Mouse (Mus musculus) layer of hippocampus, adult 9-11 months (tissue): ENCODE results near the gene Cyp1a2.
"Not testable (repeated sequence)": the region's sequence is repeated elsewhere in the genome, so short reads cannot be mapped to it uniquely, and the experiment has no call there.

Experiments used
- DNase-seq: peaks from one replicate; pipeline ENCODE4 v3.0.0; 2022

The Cyp1a2 gene

DNA sequence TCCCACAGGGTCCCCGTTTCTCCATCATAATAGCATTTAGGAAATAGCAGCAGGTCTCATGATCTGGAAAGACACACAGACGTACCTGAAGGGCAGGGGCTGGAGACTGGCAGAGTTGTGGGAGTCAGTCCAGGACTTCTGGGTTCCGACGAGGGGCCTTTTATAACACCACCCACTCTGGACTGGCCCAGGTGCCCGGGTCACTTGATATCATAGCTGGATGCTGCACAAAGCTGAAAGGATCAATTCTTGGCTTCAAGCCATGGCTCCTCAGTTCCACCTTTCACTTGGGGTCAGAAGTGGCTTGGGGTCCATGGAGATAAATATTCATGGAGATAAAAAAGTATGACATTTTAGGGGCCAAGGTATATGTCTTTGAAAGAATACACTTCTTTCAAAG is at the start of gene Cyp1a2:
Cyp1a2 (minus strand) TSS at position 184 of the 400 bp plus-strand sequence.
- no peak for DNase-seq

DNA sequence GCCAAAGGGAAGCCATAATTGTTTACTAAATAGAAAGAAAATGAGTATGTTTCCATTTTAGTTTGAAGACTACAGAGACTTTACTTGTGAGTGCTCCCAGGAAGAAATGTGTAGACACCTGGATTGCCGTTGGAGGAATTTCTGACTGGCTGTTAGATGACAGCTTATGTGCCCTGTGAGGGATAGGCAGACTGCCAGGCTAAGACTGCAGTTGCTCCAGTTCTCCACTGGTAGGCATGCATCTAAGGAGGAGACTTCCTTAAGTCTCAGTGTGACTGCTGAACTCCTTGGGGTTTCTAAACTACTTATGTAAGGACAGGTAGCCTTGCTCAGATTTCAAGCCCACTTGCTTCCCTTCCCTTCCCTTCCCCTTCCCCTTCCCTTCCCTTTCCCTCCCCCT is 44.8 kb upstream of the Cyp1a2 start:
- DNase-seq, result no peak

DNA sequence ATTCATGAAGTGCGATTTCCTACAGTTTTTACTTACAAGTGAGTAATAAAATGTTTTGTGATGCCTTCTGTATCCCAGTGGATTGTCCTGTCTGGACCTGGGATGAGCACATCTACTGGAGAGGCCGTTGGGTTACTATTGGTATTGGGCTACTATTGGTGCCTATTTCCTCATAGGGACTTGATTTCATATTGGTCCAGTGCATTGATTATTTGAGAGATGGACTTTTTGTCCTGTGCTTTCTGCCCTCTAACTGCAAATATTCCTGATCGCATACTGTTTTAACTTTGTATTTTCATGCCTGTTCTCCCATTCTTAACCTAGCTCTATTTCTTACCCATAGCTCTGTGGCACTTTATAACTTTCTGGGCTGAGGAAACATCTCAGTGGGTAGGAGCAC is 41.2 kb upstream of the Cyp1a2 start:
- no peak for DNase-seq

DNA sequence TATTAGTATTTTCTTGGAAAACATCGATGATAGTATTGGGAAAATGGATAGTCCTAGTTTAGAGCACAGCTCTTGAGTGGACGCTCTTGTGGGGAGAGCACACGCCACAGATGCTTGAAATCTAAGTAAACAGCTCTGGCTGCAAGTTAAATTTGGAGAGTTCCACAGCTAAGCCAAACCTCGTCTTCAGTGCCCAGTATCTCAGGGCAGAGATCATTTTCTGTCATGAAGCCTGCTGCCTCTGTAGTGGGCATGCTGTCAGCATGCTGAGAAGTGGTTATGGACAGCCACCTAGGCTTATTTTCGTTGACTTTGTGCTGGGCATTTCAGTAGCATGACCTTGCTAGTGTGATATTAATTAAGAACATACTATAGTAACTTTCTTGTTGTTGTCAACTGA is 40.3 kb upstream of the Cyp1a2 start:
- no peak for DNase-seq

DNA sequence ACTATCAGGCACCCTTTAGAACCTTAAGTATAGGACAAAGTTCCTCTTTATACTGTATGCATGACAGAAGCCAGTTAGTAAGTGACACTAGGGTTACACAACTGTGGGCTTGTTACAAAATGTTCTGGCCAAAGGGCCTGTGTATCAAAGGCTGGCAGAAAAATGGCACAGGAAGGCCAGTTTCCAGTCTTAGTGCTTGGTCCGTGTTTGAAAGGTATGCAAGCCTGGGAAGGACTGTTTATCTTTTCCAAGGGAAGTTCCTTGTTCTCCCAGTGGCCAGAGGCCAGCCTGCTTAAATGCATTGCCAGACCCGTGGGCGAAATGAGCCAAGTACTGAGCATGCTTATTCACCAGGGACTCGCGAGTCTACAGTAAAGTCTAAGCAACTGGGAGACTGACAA is 39.8 kb upstream of the Cyp1a2 start:
- peak; percentile 44 for DNase-seq

DNA sequence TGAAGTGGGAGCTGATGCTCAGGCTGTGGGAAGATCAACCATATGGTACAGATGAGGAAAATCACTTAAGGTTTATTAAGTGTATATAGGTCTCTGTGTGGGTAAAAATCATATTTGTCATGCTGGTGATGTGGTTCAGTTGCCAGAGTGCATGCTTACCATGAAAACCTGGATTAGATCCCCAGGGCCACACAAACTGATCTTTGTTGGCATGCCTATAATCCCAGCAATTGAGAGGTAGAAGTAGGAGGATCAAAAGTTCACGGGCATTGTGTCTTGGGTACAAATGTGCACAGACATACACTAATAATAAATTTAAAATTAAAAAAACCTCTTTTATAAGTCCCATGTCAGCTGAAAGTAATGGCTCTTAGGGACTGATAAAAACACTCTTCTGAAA is 38.9 kb upstream of the Cyp1a2 start:
- DNase-seq, result no peak

DNA sequence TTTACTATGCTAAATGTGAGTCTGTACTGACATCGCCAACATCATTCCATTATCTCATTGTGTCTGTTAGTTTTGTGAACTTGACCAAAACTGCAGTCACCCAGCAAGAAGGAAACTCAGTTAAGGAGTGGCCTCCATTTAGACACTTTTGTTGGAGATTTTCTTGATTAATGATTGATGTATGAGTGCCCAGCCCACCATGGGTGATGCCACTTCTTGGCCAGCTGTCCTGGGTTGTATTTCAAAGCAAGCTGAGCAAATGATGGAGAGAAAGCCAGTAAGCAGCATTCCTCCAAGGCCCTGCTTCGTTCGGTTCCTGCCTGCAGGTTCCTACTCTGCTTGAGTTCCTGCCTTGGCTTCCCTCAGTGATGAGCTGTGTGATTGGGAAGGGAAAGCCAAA is 37.2 kb upstream of the Cyp1a2 start:
- no peak for DNase-seq

DNA sequence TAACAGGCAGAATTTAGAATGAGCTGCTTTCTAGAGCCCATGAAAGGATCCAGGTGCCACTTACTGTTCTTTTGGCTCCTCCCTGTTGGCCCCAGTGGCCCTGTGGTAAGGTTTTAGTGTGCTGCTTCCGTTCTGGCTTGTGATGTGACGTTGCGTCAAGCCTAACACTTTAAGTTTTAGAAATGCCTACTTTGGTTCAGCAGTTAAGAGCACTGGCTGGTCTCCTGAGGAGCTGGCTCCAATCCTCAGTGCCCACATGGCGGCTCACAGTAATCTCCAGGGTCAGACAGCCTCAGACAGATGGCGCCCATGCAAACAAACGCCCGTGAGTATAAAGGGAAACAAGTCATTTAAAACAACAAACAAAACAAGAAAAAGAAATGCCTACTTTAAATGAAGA is 34.9 kb upstream of the Cyp1a2 start:
- DNase-seq, result no peak

DNA sequence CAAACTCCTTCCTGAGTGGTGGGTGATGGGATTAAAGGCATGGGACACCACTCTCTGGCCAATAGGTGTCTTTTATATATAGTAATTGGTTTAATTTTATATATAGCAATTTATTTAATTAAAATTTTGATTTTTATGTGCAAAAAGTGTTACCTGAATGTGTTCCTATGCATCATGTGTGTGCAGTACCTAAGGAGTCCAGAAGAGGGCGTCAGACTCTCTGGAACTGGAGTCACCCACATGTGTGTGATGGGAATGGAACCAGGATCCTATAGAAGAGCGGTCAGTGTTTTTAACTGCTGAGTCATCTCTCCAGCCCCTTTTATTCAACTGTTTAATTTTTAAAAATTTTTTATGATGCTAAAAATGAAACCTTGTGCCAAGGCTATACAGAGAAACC is 28.7 kb upstream of the Cyp1a2 start:
- no peak for DNase-seq

DNA sequence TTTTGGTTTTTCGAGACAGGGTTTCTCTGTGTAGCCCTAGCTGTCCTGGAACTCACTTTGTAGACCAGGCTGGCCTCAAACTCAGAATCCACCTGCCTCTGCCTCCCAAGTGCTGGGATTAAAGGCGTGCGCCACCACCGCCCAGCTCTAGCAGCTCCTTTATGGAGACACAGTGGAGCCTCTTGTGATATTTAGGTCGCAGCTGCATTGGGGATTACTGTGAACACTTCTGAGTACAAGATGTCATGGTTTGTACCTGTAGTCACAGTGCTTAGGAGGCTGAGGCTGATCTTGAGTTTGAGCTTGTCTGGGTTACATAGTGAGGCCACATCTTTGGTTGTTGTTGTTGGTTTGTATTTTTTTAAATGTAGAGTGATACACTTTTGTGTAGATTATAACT is 26.7 kb upstream of the Cyp1a2 start:
- DNase-seq, result not testable (repeated sequence)

DNA sequence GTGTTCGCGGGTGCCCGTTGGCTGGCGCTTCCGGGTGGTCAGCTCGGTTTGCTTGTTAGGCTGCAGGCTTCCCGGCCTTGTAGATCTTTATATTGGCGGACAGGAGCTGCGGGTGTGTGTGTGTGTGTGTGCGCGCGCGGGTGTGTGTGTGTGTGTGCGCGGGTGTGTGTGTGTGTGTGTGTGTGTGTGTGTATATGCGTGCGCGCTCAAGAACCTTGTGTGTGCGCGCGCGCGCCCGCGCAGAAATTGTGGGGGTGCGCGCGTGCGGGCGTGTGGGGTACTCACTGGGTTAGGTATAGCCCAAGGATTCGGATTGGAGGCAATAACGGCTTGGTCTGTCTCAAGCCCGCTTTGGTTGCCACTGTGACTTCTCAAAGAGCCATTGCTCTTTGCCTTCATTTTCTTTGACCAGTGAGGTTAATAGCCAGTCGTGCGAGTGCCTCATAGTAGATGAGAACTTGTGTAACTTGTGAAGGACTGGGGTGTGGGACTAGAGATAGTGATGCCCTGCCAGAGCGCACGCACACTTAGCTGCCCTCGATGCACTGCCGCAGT is 25.3 kb upstream of the Cyp1a2 start:
- DNase-seq, result peak; percentile 56

DNA sequence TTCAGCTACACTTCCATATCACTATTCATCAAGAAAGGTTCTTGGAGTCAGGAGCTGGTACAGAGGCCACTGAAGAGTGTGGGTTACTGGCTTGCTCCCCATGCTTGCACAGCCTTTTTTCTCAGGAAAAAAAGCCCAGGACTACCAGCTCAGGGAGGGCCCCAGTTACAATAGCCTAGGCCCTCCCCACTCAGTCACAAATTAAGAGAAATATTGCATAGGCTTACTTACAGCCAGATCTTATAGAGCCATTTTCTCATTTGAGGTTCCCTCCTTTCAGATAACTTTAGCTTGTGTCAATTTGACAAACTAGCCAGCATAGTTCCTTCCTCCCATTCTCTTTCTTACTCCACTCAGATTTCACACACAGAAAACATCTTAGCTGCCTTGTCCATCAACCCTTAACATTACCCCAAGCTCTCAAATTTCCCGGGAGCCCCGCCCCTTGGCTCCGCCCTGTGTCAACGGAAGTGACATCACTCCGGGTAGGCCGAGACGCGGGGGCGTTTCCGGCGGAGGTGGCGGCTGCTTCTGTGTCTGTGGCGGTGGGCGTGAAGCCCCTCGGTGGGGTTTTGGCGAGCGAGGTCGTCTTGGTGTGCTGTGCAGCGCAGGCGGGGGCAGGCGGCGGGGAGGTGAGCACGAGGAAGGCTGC is 24.7 kb upstream of the Cyp1a2 start, which contains the start of gene Edc3:
Edc3 (plus strand) TSS at position 473 of the 652 bp plus-strand sequence.
- DNase-seq, result peak; percentile 81

DNA sequence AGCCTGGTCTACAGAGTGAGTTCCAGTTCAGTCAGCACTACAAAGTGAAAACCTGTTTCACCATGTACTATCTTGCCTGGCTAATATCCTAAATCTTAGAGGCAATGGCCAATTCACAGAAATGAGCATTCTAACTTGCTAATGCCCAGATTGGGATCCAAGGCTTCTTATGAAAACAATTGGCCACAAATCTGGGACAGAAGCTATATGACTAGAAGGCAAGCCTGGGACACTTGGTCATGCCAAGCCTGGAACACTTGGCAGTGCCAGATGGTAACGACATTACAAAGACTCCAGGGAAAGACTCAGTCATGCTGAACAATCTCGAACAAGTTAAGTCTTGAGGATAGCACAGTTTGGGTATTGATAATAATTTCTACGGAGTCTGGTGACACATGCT is 23.0 kb upstream of the Cyp1a2 start:
- DNase-seq, result no peak

DNA sequence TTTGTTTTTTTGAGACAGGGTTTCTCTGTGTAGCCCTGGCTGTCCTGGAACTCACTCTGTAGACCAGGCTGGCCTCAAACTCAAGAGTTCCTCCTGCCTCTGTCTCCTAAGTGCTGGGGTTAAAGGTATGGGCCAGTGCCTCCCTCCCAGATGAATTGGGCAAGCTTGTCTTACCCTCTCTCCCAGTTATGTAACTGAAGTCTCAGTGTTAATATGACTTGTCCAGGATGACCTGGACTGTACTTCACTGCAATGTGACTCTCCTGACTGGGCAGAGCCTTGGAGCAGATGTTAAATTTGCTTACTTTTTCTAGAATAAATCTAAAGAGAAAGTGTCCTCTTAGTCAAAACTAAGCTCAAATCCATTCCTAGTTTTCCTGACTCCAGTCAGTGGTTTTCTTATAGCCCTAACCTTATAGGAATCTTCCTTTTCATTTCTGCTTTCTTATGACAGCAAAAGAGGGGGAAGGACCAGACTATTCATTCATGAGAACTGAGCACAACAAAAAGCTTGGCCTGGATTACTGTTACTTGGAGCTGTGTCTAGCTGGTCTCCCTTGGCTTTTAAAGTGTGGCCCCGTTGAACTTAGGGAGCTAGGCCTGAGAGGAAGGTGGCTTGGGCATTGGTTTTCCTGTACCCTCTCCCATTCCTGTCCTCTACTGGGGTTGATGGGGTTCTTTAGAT is 15.1 kb upstream of the Cyp1a2 start:
- DNase-seq, result no peak

DNA sequence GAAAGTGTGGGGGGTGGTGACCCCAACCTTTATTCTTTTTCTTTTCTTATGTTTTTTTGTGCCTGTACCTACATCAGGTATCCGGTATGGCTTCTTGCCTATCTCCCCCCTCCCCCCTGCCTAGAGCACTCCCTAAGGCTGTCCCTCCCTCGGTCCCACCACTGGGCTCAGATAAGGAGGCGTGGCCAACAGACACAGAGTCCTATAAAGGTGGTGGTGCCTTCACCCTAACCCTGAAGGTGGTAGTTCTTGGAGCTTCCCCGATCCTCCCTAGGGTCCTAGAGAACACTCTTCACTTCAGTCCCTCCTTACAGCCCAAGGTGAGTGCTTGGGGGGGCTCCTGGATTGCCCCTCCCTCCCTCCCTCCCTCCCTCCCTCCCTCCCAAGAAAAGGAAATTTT is 13.9 kb upstream of the Cyp1a2 start:
- DNase-seq, result no peak

DNA sequence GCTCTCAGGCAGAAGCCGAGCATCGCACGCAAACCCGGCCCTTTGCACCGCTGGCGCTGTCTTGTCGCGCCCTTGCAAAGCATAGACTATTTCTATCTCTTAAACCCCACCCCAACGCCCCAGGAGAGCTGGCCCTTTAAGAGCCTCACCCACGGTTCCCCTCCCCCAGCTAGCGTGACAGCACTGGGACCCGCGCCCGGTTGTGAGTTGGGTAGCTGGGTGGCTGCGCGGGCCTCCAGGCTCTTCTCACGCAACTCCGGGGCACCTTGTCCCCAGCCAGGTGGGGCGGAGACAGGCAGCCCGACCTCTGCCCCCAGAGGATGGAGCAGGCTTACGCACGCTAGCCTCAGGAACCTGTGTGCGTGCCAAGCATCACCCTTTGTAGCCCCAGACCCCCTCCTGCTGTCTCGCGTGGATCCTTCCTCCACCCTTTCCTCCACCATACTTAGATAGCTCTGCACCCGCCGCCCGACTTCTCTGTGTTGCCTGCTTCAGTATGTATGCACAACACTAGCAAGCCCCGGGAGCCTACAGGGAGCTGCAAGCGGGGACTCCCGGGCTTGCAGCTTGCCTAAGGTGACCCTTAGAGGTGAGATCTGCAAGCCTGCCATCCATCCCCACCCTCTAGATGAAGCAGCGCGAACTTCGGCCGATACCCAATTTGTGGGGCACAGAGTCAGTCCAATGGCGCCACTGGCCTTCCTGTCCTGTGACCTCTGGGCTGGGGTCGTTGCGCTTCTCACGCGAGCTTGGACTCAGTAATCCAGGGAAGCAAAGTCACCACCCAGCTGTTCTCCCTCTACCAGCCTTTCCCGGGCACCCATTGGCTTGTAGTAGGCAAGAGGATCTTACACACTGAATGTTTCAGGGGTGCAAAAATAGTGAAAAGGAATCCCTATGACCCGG is 13.1 kb upstream of the Cyp1a2 start:
- DNase-seq, result peak; percentile 66

DNA sequence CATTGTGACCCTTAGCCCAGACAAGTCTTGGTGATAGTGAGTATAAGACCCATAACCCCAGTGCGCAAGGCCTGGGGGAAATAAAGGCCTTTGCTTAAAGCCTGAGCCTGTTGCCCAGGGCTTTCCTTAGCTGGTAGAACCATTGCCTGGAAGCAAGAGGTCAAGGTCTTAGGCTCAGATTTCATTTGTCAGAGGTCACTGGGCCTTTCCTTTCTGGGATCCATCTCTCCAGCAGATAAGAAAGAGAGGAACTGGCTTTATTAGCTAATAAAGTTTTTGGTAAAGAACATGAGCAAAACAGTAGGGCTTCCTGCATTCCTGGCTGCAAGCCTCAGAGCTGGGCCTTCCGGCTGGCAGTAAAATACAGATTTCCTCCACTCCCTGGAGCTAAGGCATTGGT is 10.6 kb upstream of the Cyp1a2 start:
- no peak for DNase-seq

DNA sequence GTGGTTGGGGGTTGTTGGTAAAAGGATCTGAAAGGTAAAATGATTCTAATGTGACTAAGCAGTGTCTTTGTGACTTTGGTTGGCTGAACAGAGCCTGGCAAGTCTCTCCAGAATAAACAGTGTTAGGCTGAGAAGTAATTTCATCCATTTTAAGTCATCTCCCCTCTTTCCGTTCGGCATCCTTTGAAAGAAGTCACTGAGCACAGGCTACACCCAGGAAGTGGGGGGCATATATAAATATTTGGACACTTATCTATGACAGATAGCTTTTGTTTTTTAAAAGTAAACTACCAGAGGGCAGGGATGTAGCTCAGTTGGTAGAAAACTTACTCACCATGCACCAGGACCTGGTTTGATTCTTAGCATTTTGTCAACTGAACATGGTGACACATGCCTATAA is 5.1 kb upstream of the Cyp1a2 start:
- DNase-seq, result no peak

DNA sequence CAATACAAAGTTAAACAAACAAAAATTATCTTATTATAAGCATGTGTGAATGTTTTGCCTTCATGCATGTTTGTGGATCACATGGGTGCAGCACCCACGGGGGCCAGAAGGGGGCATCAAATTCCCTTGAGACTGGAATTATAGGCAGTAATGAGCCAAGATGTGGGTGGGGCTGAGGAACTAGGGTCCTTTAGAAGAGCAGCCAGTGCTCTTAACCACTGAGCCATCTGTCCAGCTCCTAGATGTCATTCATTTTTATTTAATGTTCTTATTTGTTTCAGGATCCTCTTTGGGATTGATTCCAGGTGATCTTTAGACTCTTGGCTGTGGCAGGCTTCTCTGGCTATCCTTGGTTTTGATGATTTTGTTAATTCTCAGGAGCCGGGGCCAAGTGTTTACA is 4.7 kb upstream of the Cyp1a2 start:
- DNase-seq, result no peak

DNA sequence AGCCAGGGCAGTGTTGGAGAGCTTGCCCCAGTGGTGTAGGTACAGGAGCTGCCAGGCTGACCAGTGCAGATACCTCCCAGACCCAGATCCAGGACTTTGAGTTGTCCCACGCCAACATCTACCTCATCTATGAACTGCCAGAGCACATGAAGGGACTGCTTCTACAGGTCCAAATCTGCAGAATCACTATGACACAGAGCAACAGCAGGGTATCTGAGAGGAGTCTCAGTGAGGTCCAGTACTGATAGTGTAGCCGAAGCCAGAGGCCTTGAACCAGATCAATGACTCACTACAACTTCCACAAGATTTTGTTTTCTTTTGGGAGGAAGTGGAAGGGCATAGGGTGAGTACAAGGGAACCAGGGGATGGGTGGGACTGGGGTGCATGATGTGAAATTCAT is 4.2 kb upstream of the Cyp1a2 start, which contains the start of gene Cyp1a1:
Cyp1a1 (plus strand) TSS at position 178 of the 400 bp plus-strand sequence.
- DNase-seq, result no peak

DNA sequence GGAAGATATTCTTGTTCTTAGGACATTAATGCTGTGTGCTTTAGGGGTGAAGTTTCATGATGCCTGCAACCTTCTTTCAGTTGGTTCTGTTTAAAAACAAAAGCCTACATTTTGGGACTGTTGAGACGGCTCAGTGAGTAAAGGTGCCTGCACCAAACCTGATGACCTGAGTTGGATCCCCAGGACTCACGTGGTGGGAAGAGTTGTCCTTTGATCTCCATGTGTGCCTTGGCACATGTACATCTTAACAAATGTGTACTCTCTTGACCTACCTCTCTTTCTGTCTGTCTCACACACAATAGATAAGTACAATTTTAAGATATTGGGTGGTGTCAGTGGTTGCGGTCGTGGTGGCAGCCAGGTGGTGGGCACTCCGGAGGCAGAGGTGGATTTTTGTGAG is 2.5 kb upstream of the Cyp1a2 start:
- DNase-seq, result no peak

DNA sequence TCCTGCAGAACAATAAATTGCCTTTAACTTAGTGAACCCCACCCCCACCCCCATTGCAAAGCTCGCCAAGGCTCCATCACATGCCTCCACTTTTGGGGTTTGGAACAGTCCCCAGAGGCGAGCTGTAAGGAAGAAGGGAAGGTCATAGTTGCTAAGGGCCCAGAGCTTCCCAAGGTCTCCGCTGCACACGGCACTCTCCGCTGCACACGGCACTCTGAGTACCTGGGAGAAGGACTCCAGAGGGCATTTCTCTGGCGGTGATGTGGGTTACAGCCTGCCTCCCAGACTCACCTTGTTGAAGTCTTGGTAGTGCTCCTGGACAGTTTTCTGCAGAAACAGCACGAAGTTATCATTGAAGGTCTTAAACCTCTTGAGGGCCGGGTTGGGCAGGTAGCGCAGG is 2.1 kb downstream of the Cyp1a2 start:
- no peak for DNase-seq

DNA sequence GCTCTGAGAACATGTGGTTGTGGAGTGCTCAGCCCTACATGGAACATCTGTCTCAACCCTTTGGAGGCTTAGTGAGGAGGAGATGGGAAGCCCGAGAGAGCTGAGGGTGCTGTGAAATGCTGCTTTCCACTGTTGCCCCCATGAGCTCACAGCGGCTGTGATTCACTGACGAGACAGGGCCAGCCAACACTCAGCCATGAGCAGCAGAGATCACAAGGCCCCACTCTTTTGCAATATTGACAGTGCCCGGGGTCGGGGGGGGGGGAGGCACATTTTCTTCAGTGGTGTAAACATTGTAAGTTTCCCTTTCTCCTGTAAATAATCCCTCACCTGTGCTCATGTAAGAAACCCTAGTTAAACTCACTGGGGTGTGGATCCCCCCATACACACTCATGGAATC is 12.0 kb downstream of the Cyp1a2 start:
- no peak for DNase-seq
